Mouse (Mus musculus) olfactory bulb, adult 2 months (tissue): ENCODE results near the gene Sall1.

Experiments used
- CTCF ChIP-seq: fragments of 200-500 bp; IDR thresholded peaks from 2 replicates; pipeline ENCODE4 v1.5.1; 2012; ENCODE audit warnings: low read depth, mild to moderate bottlenecking, low read length, moderate library complexity; ENCODE audit not compliant: insufficient read depth
- POLR2A ChIP-seq: fragments of 200-500 bp; IDR thresholded peaks from 2 replicates; pipeline ENCODE4 v1.6.1; 2012; ENCODE audit warnings: mild to moderate bottlenecking, low read depth, low read length, moderate library complexity; ENCODE audit not compliant: insufficient read depth

GRCm38 (mm10) chr8:88997276-88997675 lies 46.7 kb downstream of the Sall1 start:
- TF ChIP-seq CTCF, result no peak
- TF ChIP-seq POLR2A, result no peak
